Mouse (Mus musculus) megakaryocyte, embryonic 14.5 days (primary cell): ENCODE results near the gene Rad51b.

ENCODE experiments used
- FLI1 ChIP-seq: IDR thresholded peaks from 2 replicates; pipeline ENCODE4 v1.6.1; 2012; ENCODE audit warnings: low read length, inconsistent platforms, mixed read lengths
- GATA1 ChIP-seq: IDR thresholded peaks from 3 replicates; pipeline ENCODE4 v1.6.1; 2012; ENCODE audit warnings: mixed read lengths, low read length, inconsistent platforms, borderline replicate concordance

DNA sequence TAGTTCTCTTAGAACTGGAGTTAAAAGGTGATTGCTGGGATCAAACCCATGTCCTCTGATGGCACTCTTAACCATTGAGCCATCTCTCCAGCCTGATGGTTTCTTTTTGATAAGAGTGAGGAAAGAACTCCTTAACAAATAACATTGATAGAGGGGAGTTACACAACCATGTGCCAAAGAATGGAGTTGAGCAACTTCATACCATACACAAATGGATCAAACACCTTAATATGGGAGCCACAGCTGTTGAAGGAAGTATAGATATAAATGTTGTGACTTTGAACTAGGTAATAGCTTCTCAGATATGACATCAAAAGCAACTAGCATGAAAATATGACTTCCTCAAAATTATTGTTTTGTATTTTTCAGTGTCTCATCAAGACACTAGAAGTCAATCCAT lies 173.0 kb downstream of the Rad51b start:
- TF ChIP-seq GATA1 = no peak
- no peak for TF ChIP-seq FLI1
